ENCODE assay signal across 27 mouse cellular contexts in genomic region chr1:151310511-151310910, GRCm38 (mm10).
"Had no signal": no experiment of that assay in that cellular context is flagged by ENCODE, and none has a peak within 500 bp of the region (broad histone marks: within the 10 kb centered on the region; RNA-seq: fewer than 3 reads in every experiment).

No protein-coding gene starts in this region.

- ATAC-seq: hindbrain, postnatal 0 days had no signal

- H3K27me3 ChIP-seq: heart, embryonic 13.5 days; heart, embryonic 15.5 days; hindbrain, embryonic 13.5 days; hindbrain, embryonic 15.5 days; kidney, embryonic 15.5 days; limb, embryonic 12.5 days; liver, embryonic 13.5 days had no signal

- H3K9ac ChIP-seq: heart, embryonic 13.5 days; heart, embryonic 15.5 days; hindbrain, embryonic 13.5 days; hindbrain, embryonic 15.5 days; kidney, embryonic 15.5 days; limb, embryonic 12.5 days; liver, embryonic 13.5 days had no signal

- H3K4me2 ChIP-seq: heart, embryonic 11.5 days; heart, embryonic 13.5 days; heart, embryonic 15.5 days; hindbrain, embryonic 13.5 days; hindbrain, embryonic 15.5 days; kidney, embryonic 15.5 days; limb, embryonic 12.5 days; liver, embryonic 11.5 days; liver, embryonic 13.5 days had no signal

- DNase-seq: gastrocnemius, adult 2 months; gastrocnemius, postnatal 14 days; gastrocnemius, postnatal 36 days; heart, adult 11 months; heart, adult 2 months; heart, postnatal 14 days; heart, postnatal 36 days; kidney, adult 11 months; kidney, adult 2 months; kidney, adult 9 months; kidney, postnatal 14 days; kidney, postnatal 36 days; layer of hippocampus, adult 9-11 months; layer of hippocampus, postnatal 36 days; liver; liver, embryonic 13.5 days had no signal

- H3K9me3 ChIP-seq: heart, embryonic 13.5 days; heart, embryonic 15.5 days; hindbrain, embryonic 13.5 days; hindbrain, embryonic 15.5 days; kidney, embryonic 15.5 days; limb, embryonic 10.5 days; limb, embryonic 12.5 days; liver, embryonic 13.5 days had no signal

- H3K36me3 ChIP-seq: heart, embryonic 13.5 days; heart, embryonic 15.5 days; hindbrain, embryonic 13.5 days; hindbrain, embryonic 15.5 days; kidney, embryonic 15.5 days; limb, embryonic 10.5 days; limb, embryonic 12.5 days; liver, embryonic 13.5 days had no signal

- H3K4me3 ChIP-seq: gastrocnemius, adult 2 months; heart, adult 2 months; heart, embryonic 13.5 days; heart, embryonic 15.5 days; hindbrain, embryonic 13.5 days; hindbrain, embryonic 15.5 days; kidney, embryonic 15.5 days; limb, embryonic 10.5 days; limb, embryonic 12.5 days; liver, embryonic 13.5 days had no signal

- H3K4me1 ChIP-seq: heart, embryonic 15.5 days; hindbrain, embryonic 13.5 days; hindbrain, embryonic 15.5 days; kidney, embryonic 15.5 days; limb, embryonic 10.5 days; limb, embryonic 12.5 days; liver, embryonic 13.5 days had no signal

- H3K27ac ChIP-seq: gastrocnemius, adult 2 months; heart, adult 2 months; heart, embryonic 13.5 days; heart, embryonic 15.5 days; hindbrain, embryonic 13.5 days; hindbrain, embryonic 15.5 days; hindbrain, postnatal 0 days; kidney, embryonic 15.5 days; kidney, postnatal 0 days; limb, embryonic 10.5 days; limb, embryonic 12.5 days; liver, embryonic 13.5 days had no signal
